Comparison of ENCODE assay signal across 22 mouse cellular contexts in genomic region chr9:103713230-103713629, GRCm38 (mm10). TPM values are rescaled to one million over a fixed set of nuclear protein-coding genes. Genes with fewer than 3 reads are reported as not detected.
DNase-seq lines count a peak whose midpoint lies in the region; ATAC-seq and TF ChIP-seq lines count a peak whose summit lies in the region.
"Had no signal": no experiment of that assay in that cellular context is flagged by ENCODE, and none has a peak within 500 bp of the region (broad histone marks: within the 10 kb centered on the region; RNA-seq: fewer than 3 reads in every experiment).

No protein-coding gene starts in this region.

- 83% methylated on average over 4 of the region's 4 CpGs for WGBS in forebrain, embryonic 11.5 days
- WGBS in forebrain, embryonic 16.5 days, result 93% methylated on average over 4 of the region's 4 CpGs
- 64% methylated on average over 4 of the region's 4 CpGs for whole genome bisulfite sequencing in kidney, adult 2 months
- WGBS in kidney, embryonic 15.5 days, result 66% methylated on average over 4 of the region's 4 CpGs

- no peak for TF ChIP-seq POLR2A in kidney, adult 2 months (IDR thresholded peaks at IDR 0.05; ENCODE audit: low read depth, low read length)

- H3K36me3 ChIP-seq in forebrain, embryonic 11.5 days (ENCODE audit: control insufficient read depth, insufficient read depth, low read length), result no peaks in the 10 kb centered on the region
- H3K36me3 ChIP-seq in forebrain, embryonic 16.5 days (ENCODE audit: control insufficient read depth, insufficient read depth), result no peaks in the 10 kb centered on the region
- H3K36me3 ChIP-seq in kidney, adult 2 months (ENCODE audit: control insufficient read depth, insufficient read depth, low read length), result no peaks in the 10 kb centered on the region
- no peaks in the 10 kb centered on the region for H3K36me3 ChIP-seq in kidney, embryonic 15.5 days
- H3K36me3 ChIP-seq: embryonic facial prominence, embryonic 15.5 days; forebrain, embryonic 10.5 days; forebrain, embryonic 15.5 days; heart, embryonic 12.5 days; hindbrain, embryonic 12.5 days had no signal

- TF ChIP-seq CTCF in kidney, adult 2 months (conservative IDR thresholded peaks at IDR 0.05; ENCODE audit: insufficient read depth, insufficient read length, low read depth, low read length), result no peak

- H3K27me3 ChIP-seq in forebrain, embryonic 11.5 days (ENCODE audit: control insufficient read depth, insufficient read depth, low read length), result no peaks in the 10 kb centered on the region
- no peaks in the 10 kb centered on the region for H3K27me3 ChIP-seq in forebrain, embryonic 16.5 days (replicated peaks; ENCODE audit: control insufficient read depth, insufficient read depth, low read length)
- H3K27me3 ChIP-seq in kidney, adult 2 months (replicated peaks; ENCODE audit: control insufficient read depth, insufficient read depth, low read length), result no peaks in the 10 kb centered on the region
- no peaks in the 10 kb centered on the region for H3K27me3 ChIP-seq in kidney, embryonic 15.5 days
- H3K27me3 ChIP-seq: embryonic facial prominence, embryonic 15.5 days; forebrain, embryonic 15.5 days; heart, embryonic 12.5 days; hindbrain, embryonic 12.5 days had no signal

- no peak overlapping the region for H3K4me3 ChIP-seq in forebrain, embryonic 11.5 days (ENCODE audit: low read depth, low read length)
- no peak overlapping the region for H3K4me3 ChIP-seq in forebrain, embryonic 16.5 days (replicated peaks; ENCODE audit: low read length)
- H3K4me3 ChIP-seq in kidney, adult 2 months (ENCODE audit: insufficient read depth, low read depth, low read length), result no peak overlapping the region
- no peak overlapping the region for H3K4me3 ChIP-seq in kidney, embryonic 15.5 days (replicated peaks)
- H3K4me3 ChIP-seq: embryonic facial prominence, embryonic 15.5 days; erythroblast, embryonic 14.5 days; forebrain, embryonic 10.5 days; forebrain, embryonic 15.5 days; heart, adult 2 months; heart, embryonic 12.5 days; hindbrain, embryonic 12.5 days had no signal

- H3K27ac ChIP-seq in forebrain, embryonic 11.5 days (ENCODE audit: low read depth, low read length), result no peak overlapping the region
- no peak overlapping the region for H3K27ac ChIP-seq in forebrain, embryonic 16.5 days (ENCODE audit: low read length)
- H3K27ac ChIP-seq in kidney, adult 2 months (ENCODE audit: insufficient read depth, low read depth, low read length), result no peak overlapping the region
- H3K27ac ChIP-seq in kidney, embryonic 15.5 days, result no peak overlapping the region
- H3K27ac ChIP-seq: embryonic facial prominence, embryonic 15.5 days; forebrain, embryonic 10.5 days; forebrain, embryonic 15.5 days; heart, adult 2 months; hindbrain, embryonic 12.5 days had no signal

- DNase-seq in forebrain, embryonic 11.5 days (ENCODE audit: low spot score), result peak; percentile 13
- DNase-seq in kidney, adult 2 months, result peak; percentile 15
- DNase-seq in kidney, postnatal 10 days, result peak; percentile 29
- DNase-seq in kidney, adult 18-20 months, result no peak
- DNase-seq: adrenal gland, postnatal 25 days; cerebellum, adult 11 months; cerebellum, adult 8-10 months; cerebellum, postnatal 14 days; embryo, embryonic 11 days; gastrocnemius, postnatal 10 days; heart, adult 2 months; heart, postnatal 4 days had no signal

- H3K4me1 ChIP-seq in forebrain, embryonic 11.5 days (replicated peaks; ENCODE audit: control insufficient read depth, insufficient read depth, low read length), result no peaks in the 10 kb centered on the region
- H3K4me1 ChIP-seq in forebrain, embryonic 16.5 days (replicated peaks; ENCODE audit: control insufficient read depth, insufficient read depth, low read length), result peaks cover 5% of the 10 kb centered on the region
- peaks cover 8% of the 10 kb centered on the region; the same call in 1 of the 2 replicates for H3K4me1 ChIP-seq in kidney, adult 2 months (ENCODE audit: control insufficient read depth, insufficient read depth, low read length)
- H3K4me1 ChIP-seq in kidney, embryonic 15.5 days, result peaks cover 8% of the 10 kb centered on the region; the same call in 1 of the 2 replicates
- H3K4me1 ChIP-seq: embryonic facial prominence, embryonic 15.5 days had no signal

- H3K9me3 ChIP-seq in forebrain, embryonic 11.5 days (ENCODE audit: control insufficient read depth, low read length), result no peaks in the 10 kb centered on the region
- no peaks in the 10 kb centered on the region for H3K9me3 ChIP-seq in forebrain, embryonic 16.5 days (ENCODE audit: control insufficient read depth, low read length)
- no peaks in the 10 kb centered on the region for H3K9me3 ChIP-seq in kidney, embryonic 15.5 days (replicated peaks)
- H3K9me3 ChIP-seq: embryonic facial prominence, embryonic 15.5 days; forebrain, embryonic 10.5 days; forebrain, embryonic 15.5 days; heart, embryonic 12.5 days; hindbrain, embryonic 12.5 days had no signal

- no peak for ATAC-seq in forebrain, embryonic 11.5 days (replicated peaks; ENCODE audit: low FRiP score)
- no peak for ATAC-seq in forebrain, embryonic 16.5 days
- no peak for ATAC-seq in kidney, embryonic 15.5 days (replicated peaks; ENCODE audit: low FRiP score)
- ATAC-seq: forebrain, embryonic 15.5 days; hindbrain, embryonic 16.5 days; inflammation-experienced regulatory T-cells, adult 6 months had no signal

- no peak overlapping the region for H3K9ac ChIP-seq in forebrain, embryonic 11.5 days (ENCODE audit: low read length)
- no peak overlapping the region for H3K9ac ChIP-seq in forebrain, embryonic 16.5 days (replicated peaks; ENCODE audit: low read depth, low read length)
- no peak overlapping the region for H3K9ac ChIP-seq in kidney, embryonic 15.5 days
- H3K9ac ChIP-seq: embryonic facial prominence, embryonic 15.5 days; forebrain, embryonic 15.5 days; heart, embryonic 12.5 days; hindbrain, embryonic 12.5 days had no signal

- no peak overlapping the region for H3K4me2 ChIP-seq in forebrain, embryonic 11.5 days (ENCODE audit: low read depth, low read length, severe bottlenecking)
- no peak overlapping the region for H3K4me2 ChIP-seq in forebrain, embryonic 16.5 days (ENCODE audit: low read length)
- H3K4me2 ChIP-seq in kidney, embryonic 15.5 days, result no peak overlapping the region
- H3K4me2 ChIP-seq: embryonic facial prominence, embryonic 15.5 days; forebrain, embryonic 15.5 days; heart, embryonic 12.5 days; hindbrain, embryonic 12.5 days had no signal

RNA-seq across cellular contexts. Expression of gene Tmem108, which starts 48.4 kb away (rescaled TPM):
- 27.2 and 28.4 TPM in 2 replicates for polyA plus RNA-seq in forebrain, embryonic 11.5 days (2014; fragmentation: Nextera tagmentation; extraction: Ambion mirVana)
- polyA plus RNA-seq in forebrain, embryonic 16.5 days (2015; fragmentation: Nextera tagmentation; extraction: Ambion mirVana), result 72.3 and 88.6 TPM in 2 replicates
- 6.9 and 7.1 TPM in 2 replicates for polyA plus RNA-seq in kidney, adult 2 months (2012; rRNA removed)
- polyA plus RNA-seq in kidney, embryonic 15.5 days (2015; fragmentation: Nextera tagmentation; extraction: Ambion mirVana), result 7.0 and 9.5 TPM in 2 replicates
- polyA plus RNA-seq: erythroblast, embryonic 14.5 days had no signal
